Mouse (Mus musculus) splenic B cell, adult 2 months (primary cell): ENCODE results near the gene Celf2.
A peak's percentile ranks its signal among the peaks of the same experiment; 100 is the strongest.

Experiments
- DNase-seq: peaks from one replicate; pipeline ENCODE4 v3.0.0-alpha.2; 2011; ENCODE audit warnings: low read depth, low spot score
- H3K27me3 ChIP-seq: 2 replicates; pipeline ENCODE4 v1.6.1; 2012; ENCODE audit warnings: mild to moderate bottlenecking, low read length, moderate library complexity, mixed read lengths; ENCODE audit not compliant: control insufficient read depth, poor library complexity, insufficient read depth, severe bottlenecking
- H3K36me3 ChIP-seq: 2 replicates; pipeline ENCODE4 v1.6.1; 2012; ENCODE audit warnings: mild to moderate bottlenecking, low read length, moderate library complexity, mixed read lengths; ENCODE audit not compliant: control insufficient read depth, poor library complexity, insufficient read depth, severe bottlenecking

The Celf2 gene

GRCm38 (mm10) chr2:6808736-6809135 is 700.6 kb downstream of the Celf2 start:
- H3K36me3 ChIP-seq, result no peaks in the 10 kb centered on the region; the same call in 1 of the 2 replicates
- no peaks in the 10 kb centered on the region for H3K27me3 ChIP-seq
- DNase-seq, result no peak

DNA sequence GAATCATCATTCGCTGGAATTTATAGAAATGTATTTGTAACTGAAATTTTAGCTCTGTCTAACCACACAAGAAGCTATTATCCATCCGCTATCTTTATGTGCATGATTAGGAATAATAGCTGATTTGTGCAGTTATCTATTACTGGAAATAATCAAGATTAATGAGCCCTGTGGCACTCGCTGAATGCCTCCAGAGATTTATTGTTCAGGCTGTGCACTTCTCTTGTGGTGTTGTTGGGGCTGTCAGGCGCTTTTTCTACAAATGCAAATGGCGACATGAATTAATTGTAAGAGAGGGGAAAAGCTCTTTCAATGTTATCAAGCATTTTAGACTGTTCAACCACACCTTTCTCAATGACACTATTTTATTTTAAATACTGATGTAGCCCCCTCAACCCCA is 712.6 kb downstream of the Celf2 start:
- DNase-seq, result no peak
- H3K27me3 ChIP-seq, result no peaks in the 10 kb centered on the region
- no peaks in the 10 kb centered on the region for H3K36me3 ChIP-seq

DNA sequence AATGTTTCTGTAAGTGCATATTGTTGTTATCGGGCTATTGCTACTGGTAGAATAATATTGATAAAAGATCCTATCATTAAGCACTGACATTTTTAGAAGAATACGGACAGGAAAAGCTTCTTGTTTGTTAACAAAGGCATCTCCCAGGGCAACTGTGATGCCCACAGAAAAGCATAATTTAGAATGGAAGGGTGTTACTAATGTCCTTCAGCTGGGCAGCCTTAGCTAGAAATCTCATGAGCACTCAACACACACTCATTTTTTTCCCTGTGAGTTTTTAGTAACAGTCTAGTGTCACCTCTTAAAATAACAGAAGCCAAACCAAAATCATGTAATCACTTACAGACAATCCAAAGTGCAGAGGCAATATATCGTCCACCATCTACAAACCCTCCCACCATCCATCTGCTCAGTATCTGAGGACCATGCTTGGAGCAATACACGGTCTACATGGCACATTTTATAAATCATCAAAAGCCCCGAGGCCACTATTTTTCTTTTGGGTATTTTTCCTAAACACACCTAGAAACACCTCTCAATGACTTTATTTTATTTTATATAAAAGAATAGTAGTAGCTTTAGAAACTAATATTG is 713.3 kb downstream of the Celf2 start:
- Histone ChIP-seq H3K36me3 (no peaks in the 10 kb centered on the region), H3K27me3 (no peaks in the 10 kb centered on the region)
- DNase-seq, result no peak

DNA sequence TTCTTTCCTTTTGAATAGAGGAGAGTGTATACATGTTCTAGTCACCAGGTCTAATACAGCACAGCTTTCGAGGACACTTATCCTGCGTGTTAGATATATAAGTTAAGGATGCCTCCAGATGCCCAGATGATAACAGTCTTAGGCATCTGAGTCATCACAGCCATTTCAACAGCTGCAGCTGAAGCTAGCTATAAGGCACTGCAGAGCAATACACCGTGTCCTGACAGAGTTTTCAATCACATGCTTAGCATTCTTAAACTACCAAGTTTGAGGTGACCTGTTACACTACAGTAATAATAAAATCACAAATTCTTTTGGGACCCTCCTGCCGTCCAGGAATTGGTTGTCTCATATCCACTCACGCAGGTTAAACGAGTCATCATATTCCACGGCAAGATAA is 714.5 kb downstream of the Celf2 start:
- no peaks in the 10 kb centered on the region for H3K36me3 ChIP-seq
- no peaks in the 10 kb centered on the region for H3K27me3 ChIP-seq
- DNase-seq, result no peak

GRCm38 (mm10) chr2:6790876-6791275 is 718.5 kb downstream of the Celf2 start:
- H3K36me3 ChIP-seq, result no peaks in the 10 kb centered on the region
- DNase-seq, result no peak
- no peaks in the 10 kb centered on the region for H3K27me3 ChIP-seq

DNA sequence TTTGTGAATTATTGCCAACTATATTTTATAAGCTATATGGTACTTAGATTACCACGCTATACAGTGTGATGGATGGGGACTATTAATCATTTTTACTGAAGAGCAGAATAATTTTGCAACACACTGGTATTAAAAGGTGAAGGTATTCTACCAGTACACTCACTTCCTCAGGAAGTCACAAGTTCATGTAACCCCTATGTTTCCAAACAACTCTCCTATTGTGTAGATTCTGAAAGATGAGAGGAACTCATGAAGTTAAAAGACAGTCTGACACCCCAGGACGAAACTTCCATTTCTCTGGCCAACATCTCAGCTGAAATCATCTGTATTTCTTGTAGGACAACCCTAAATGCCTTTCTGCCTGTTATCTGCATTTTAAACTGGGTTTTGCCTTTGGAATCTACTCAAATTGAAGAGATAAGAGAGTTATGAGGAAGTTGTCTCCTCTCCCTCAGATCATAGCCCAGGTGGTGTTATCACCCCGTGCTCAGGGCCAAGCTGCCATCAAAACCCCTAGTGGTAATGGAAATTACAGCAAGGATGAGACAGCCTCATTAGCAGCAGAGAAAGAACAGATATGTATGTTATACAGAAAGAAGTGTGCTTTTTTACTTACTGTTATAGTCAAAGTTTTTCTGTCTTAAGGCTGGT is 722.7 kb downstream of the Celf2 start:
- Histone ChIP-seq H3K27me3 (no peaks in the 10 kb centered on the region), H3K36me3 (no peaks in the 10 kb centered on the region)
- peak; percentile 62 for DNase-seq

DNA sequence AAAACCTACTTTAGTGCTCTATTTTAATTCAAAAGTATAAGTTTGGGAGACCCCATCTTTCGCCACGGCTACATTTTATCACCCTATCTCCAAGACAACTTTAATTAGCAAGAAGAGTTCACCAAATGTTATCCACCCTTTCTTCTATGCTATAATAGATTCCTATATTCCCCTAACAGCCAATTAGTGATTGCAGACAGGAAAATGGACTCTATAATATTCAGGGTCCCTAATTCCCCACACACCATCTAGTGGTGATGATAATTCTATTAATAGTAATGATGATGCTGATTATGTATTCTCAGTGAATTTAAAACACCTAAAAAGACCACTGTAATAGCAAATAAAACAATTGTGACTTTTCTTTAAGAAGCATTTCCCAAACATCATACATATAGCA is 739.1 kb downstream of the Celf2 start:
- no peak for DNase-seq
- no peaks in the 10 kb centered on the region for H3K27me3 ChIP-seq

GRCm38 (mm10) chr2:6762381-6762780 is 747.0 kb downstream of the Celf2 start:
- 0 out of 2 replicates have a peak, but pooled peaks cover 1% of the 10 kb centered on the region for H3K36me3 ChIP-seq
- DNase-seq, result no peak
- no peaks in the 10 kb centered on the region for H3K27me3 ChIP-seq

More for the DNA sequence above, 739.1 kb downstream of the Celf2 start:
- no peaks in the 10 kb centered on the region for H3K36me3 ChIP-seq

- no peaks in the 10 kb centered on the region for H3K36me3 ChIP-seq
- peak; percentile 38 for DNase-seq
- H3K27me3 ChIP-seq, result no peaks in the 10 kb centered on the region
These were observed 766.2 kb downstream of the Celf2 start for GRCm38 (mm10) chr2:6743173-6743572.

- H3K36me3 ChIP-seq, result no peaks in the 10 kb centered on the region
- DNase-seq, result peak; percentile 53
- H3K27me3 ChIP-seq, result no peaks in the 10 kb centered on the region
These were observed 769.2 kb downstream of the Celf2 start for GRCm38 (mm10) chr2:6739998-6740668.

- no peak for DNase-seq
- Histone ChIP-seq H3K27me3 (no peaks in the 10 kb centered on the region), H3K36me3 (no peaks in the 10 kb centered on the region)
These were observed 777.3 kb downstream of the Celf2 start for GRCm38 (mm10) chr2:6732026-6732425.

GRCm38 (mm10) chr2:6730860-6731259 is 778.5 kb downstream of the Celf2 start:
- no peak for DNase-seq
- H3K36me3 ChIP-seq, result no peaks in the 10 kb centered on the region
- no peaks in the 10 kb centered on the region for H3K27me3 ChIP-seq

DNA sequence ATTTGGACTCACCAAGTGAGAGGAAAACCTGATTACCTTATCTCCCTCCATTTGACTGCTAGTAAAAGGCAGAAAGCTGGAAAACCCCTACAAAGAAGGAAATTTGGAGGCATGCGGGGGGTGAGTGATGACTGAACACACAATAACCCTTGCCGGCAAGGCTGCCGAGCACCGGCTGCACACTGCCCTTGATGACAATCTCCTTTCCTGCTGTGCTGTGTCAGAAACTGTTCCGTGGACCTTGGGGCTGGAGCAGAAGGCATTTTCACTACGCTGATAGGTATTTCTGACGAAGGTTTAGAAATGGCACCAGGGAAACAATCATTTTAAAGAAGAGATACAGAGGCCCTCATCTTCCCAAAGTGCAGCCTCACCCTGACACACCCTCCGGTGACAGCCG is 779.4 kb downstream of the Celf2 start:
- DNase-seq, result no peak
- no peaks in the 10 kb centered on the region for H3K27me3 ChIP-seq
- no peaks in the 10 kb centered on the region for H3K36me3 ChIP-seq

DNA sequence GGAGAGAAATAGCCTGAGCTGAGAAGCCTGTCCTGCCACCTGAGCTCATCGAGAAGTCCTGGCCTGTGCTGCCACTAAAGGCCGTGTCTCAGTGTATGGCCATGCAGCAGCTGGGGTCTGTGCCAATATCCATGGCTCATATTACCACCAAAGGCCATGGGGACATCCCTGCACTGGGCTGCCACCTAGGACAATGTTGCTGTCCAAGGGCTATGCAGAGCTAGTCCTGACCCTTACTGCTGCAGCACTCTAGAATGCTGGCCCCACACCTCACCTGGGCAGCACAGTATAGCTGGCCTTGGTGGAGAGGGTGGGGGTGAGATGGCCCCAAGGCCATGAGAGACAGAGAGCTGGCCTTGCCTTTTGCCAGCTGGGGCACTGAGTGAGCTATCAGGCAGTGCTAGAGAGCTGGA is 780.5 kb downstream of the Celf2 start:
- Histone ChIP-seq H3K36me3 (no peaks in the 10 kb centered on the region), H3K27me3 (no peaks in the 10 kb centered on the region)
- DNase-seq, result no peak

DNA sequence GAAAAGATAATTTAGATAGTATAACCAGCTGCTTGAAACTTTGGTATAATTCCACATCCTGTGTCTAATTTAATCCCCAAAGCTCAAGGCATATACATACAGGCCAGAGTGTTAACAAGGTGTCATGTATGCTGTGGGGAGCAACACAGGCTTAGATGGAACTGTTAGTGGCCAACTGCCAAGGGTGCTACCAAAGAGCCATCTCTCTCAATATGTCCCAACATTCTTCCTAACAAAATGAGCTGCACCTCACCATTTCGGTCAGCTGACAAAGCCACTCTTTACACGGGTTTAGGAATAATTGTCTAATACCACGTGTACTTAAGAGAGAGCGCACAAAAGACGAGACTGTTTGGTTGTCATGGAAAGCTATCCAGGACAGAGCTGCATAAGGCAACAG is 782.0 kb downstream of the Celf2 start:
- Histone ChIP-seq H3K27me3 (no peaks in the 10 kb centered on the region), H3K36me3 (no peaks in the 10 kb centered on the region)
- no peak for DNase-seq
